Mouse (Mus musculus) small intestine, adult 2 months (tissue): ENCODE data around the gene Gcsam.

Experiments used
- CTCF ChIP-seq: fragments of 200-500 bp; IDR thresholded peaks from 2 replicates; pipeline ENCODE4 v1.5.1; 2012; ENCODE audit warnings: low read depth, mild to moderate bottlenecking, control low read depth, inconsistent platforms, low read length, moderate library complexity, mixed read lengths; ENCODE audit not compliant: insufficient replicate concordance, insufficient read length; ENCODE audit errors: extremely low read depth
- POLR2A ChIP-seq: fragments of 200-500 bp; IDR thresholded peaks from 2 replicates; pipeline ENCODE4 v1.6.1; 2012; ENCODE audit warnings: low read depth, mild to moderate bottlenecking, control low read depth, inconsistent platforms, low read length, moderate library complexity

- TF ChIP-seq POLR2A (no peak), CTCF (peak; percentile 47; the same call in 1 of the 2 replicates)
These were observed 43.1 kb downstream of the Gcsam start for GRCm38 (mm10) chr16:45653009-45653933.
